Mouse (Mus musculus) spleen, embryonic (tissue): ENCODE results near the gene Zdhhc14.

Experiments used
- CTCF ChIA-PET: fragments of 350-600 bp; sonication (Branson Sonifier 250); formaldehyde crosslinking; loops from one replicate; lab custom pipeline; 2022; lab: Charles Lee

The Zdhhc14 gene

DNA sequence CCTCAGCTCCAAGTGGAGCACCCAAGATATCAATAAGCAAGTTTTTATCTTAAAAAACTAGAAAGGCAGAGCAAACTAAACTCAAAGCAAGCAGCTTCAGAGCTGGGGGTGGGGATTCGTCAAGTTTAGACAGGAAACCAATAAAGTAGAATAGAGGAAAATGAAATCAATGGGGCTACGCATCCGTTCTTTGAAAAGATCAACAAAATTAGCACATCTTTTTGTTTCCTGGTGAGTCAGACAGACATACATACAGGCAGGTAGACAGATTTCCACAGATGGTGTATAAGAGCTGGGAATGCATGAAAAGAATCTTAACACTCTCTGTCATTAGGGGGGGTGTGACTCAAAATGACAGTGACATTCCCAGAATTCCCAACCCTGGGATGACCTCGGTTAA is 159.2 kb downstream of the Zdhhc14 start:
- CTCF ChIA-PET, result interaction anchor here (0.6 kb wide), 2 partner anchors 114 to 159 kb away, joined by 3 read pairs; partner anchors contain the start of gene Zdhhc14

DNA sequence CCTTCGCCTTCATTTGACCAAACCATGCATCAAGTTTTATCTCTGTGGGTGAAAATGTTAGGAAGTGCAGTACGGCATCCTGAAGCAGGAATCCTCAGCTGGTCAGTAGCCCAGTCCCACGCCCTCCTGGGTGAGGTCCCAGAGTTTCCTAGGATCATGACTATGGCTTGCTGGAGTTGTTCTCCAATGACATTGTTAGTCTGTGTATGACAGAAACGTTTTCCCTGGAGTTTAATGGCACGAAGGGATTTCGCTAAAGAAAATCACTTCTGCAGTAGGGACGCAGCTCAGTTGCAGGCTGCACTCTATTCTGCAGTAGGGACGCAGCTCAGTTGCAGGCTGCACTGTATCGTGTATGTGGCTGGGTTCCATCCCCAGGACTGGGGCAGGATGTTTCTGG is 161.6 kb downstream of the Zdhhc14 start:
- CTCF ChIA-PET, result interaction anchor here (1.1 kb wide), 1 partner anchor 100 kb away, joined by 6 read pairs; no protein-coding TSS in a partner anchor

DNA sequence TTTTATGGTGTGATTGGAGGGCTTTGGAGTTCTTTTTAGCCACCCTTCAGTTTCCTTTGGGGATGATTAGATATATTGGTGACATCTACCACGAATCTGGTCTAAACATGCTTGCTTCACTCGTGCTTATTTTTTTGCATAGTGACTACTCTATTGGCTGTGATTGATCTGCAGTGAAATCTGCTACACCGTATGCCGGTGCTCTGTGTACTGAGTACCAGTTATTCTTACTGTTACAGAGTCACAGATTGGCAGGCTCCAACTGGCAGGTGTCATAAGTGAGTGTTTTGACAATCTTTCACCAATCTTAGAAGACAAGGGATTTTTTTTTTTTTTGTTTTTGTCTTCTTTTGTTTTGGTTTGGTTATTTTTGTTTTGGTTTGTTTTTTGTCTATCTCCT is 163.2 kb downstream of the Zdhhc14 start:
- CTCF ChIA-PET, result no interaction called here

DNA sequence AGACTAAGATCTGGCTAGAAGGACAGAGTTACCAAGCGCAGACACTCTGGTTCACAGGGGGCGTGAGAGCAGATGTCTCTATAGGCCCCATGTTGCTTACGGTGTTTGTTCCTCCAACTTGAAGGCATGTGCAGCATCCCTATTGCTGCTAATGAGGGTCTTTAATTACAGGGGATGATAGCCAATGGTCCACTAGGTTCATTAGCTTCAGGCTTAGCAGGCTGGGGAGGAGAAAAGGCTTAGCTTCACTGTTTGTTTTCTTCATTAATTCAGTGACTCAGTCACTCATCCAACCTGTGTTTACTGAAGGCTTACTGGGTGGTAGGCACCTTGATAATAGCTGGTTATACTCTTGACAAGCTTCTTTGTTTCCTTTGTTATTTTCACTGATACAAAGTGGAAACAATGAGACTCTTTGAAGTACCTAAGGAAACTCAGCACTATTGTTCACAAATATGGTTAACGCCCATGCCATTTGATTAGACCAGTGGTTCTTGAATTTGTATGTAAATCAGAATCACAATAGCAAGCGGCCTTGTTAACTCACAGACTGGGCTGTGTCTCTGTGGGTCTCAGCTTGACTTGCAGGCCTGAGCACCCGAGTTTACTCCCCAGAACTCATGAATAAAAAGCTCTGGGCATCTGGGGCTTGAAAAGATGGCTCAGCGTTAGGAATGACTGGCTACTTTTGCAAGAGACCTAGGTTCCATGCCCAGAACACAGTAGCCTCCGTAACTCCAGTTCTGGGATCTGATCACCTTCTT is 168.1 kb downstream of the Zdhhc14 start:
- CTCF ChIA-PET, result interaction anchor here (0.5 kb wide), 1 partner anchor 9 kb away, joined by 7 read pairs; no protein-coding TSS in a partner anchor

DNA sequence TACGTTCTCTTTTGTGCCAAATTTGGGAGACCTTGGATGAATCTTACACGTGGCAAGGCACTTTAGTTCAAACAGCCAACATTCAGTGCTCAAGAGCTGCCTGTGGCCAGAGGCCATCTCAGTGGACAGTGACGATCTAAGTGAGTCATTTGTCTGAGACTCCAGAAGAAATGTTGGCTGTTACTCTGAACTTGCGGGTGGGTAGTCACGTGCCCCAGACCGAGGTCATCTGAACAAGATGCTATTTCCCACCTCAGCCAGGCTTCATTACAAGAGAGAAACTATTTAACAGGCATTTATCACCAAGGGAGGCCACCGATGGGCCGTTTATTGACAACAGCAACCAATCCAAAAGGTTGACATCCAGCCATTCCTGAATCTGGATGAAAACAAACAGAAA is 174.3 kb downstream of the Zdhhc14 start:
- CTCF ChIA-PET, result no interaction called here

DNA sequence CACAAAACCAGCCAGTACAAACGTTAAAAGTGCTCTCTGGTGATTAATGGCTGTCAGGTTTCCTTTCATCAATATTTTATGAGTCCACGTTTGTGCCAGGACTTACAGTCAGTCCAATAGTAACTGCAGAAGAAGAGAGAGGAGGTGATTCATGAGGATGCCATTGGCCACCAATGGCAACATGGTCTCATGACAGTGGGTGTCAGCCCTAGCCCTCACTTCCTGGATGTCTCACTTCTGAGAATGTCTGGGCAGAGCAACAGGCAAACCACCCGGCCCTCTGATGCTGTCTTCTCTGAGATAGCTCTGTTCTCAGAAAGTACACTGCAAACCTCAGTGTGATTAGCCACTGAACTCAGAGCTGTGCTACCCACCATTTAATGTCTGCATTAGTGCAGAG is 176.1 kb downstream of the Zdhhc14 start:
- CTCF ChIA-PET, result no interaction called here

DNA sequence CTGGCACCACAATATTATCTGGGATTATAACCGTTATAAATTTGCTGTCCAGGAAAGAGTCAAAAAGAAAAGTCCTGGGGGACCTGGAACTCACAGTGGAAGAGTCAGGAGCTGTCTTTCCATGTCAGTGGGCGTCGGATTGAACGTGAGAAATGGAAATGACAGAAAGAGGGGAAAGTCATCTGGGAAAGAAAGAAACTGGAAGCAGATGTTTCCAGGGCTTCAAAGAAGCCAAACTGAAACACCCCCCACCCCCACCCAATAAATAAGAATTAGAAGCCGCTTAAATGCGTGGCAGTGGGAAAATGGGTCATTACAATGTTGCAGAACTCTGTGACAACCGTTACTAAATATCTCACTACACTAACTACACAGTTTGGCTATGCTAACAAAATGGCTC is 176.6 kb downstream of the Zdhhc14 start:
- CTCF ChIA-PET, result interaction anchor here (0.7 kb wide), 1 partner anchor 8 kb away, joined by 7 read pairs; no protein-coding TSS in a partner anchor

DNA sequence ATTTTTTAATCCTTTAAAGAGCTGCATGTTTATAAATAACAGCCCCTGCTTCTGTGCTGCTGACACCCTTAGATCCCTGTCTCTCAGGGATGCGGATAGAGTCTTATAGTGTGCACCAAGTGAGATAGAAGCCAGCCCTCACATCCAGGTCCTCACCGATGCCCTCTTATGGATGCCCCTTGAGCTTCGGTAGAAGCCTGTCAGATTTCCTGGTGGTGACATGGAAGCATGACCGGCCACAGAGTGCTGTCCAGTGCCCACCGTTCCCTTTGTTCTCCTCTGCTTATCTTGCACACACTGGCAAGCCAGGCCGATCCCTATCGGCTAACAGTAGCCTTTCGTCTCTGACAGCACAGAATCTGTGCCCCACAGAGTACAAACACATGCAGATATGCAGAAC is 183.6 kb downstream of the Zdhhc14 start:
- CTCF ChIA-PET, result no interaction called here

DNA sequence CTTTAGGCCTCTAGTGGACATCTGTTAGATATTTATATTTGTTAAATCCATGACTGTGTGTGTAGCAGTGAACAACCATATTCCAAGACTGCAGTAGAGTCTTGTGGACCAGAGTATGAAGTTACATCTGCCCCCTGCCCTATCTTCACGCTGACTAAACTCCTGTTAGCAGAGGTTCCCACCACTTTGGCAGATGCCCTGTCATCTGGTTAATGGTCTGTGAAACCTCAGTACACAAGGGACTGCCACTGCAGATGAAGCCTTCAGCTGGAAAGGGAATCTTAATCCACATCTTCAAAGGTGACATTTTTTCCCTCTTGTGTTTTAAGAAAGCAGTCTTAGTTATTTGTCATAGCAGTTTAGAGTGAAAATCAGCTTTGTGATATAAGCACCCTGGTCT is 187.0 kb downstream of the Zdhhc14 start:
- CTCF ChIA-PET, result no interaction called here

DNA sequence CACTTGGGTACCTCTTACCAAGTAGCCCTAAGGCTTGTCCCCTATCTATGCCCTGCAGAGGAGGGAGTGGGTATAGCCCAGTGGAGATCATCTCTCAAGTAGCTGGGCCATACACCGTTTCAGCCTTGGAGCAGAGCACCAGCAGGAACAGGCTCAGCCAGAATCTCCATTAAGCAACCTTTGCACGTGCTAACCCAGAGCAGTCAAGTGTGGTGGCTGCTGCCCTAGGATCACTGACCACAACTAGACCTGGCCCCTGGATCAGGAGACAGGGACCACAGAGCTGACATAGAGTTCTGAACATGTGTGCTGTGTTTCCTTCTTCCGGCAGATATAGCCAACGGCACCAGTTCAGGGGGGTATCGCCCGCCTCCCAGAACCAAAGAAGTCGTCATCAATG is 193.0 kb downstream of the Zdhhc14 start:
- CTCF ChIA-PET, result no interaction called here

DNA sequence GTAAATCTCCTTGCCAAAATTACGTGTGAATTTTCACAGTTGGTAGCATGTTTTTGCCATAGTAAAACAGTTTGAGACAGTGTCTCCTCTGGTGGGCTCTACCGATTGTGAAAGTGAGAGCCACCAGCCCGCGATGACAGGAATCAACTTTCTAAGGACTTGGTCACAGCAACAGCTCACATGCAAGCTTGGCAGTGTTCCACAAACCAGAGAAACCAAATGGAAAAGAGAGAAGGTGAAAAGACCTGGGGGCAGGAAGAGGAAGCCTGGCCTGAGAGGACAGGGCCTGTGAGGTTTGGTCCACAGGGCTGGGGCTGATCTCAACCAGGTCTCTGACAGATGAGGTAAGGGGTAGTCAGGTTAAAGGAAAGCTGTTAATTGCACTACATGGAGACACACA is 195.5 kb downstream of the Zdhhc14 start:
- CTCF ChIA-PET, result no interaction called here

DNA sequence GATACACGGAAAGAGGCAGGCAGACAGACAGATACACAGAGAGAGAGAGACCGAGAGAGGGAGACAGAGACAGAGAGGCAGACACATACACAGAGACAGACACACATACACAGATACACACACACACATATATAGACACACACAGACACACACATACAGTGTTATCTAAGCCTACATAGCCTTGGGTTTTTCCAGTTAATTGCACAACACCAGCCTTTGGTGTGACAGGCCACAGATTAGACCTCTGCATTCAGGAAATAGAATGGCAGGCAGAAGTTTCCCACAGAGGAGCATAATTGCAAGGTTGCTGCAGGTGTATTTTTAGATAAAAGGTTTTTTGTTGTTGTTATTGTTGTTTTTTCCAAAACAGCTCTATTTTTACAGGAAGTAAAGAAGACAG is 195.9 kb downstream of the Zdhhc14 start:
- CTCF ChIA-PET, result no interaction called here

DNA sequence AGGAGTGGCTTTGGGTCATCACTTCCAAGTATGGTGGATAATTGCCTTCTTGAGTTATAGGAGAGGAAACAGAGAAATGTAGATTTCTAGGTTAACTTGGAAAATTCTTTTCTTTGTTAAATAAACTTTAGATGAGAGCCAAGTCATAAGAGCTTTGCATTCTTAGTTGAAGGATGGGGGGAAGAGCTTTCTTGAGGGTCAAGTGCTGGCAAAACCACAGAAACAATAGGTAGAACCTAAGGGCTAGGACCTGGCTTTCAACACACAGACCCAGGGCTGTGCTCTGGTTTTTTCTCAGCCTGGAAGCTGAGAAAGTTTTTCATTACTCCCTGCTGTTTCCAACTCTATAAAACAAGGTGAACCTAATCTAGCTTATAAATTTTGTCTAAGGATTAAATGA is 196.3 kb downstream of the Zdhhc14 start:
- CTCF ChIA-PET, result no interaction called here

DNA sequence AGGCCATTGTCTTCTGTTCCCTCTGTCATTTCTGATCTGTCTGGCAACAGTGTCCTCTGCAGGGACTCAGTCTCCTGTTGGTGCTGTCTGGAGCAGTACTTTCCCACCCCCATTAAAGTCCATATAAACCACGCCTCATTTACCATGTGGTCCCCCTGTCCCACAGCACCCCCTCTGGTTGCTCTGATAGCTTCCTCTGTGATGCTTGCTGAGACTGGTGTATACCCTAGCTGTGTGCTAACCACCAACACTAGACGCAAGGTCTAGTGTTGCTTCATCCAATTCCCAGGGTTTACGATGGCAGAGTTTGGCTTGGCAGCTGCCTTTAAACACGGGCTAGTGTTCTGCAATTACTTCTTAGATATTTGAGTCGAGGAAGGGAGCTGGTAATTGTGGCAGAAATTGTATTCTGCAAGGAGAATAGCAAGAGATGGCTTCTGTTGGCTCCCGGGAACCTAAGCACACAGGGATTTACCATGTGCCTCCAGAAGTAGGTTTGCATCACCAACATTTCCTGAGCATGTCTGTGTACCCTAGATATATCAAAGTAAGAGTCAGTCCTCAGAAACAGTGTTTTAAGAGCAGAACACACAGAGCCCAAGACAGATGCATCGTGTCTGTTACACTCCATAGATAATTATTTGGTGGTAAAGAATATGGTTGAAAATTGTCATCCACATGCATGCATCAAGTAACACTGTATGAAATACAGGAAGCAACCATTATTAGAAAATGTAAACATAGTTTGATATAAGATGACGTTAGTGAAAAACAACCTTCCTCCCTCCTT is 198.6 kb downstream of the Zdhhc14 start:
- CTCF ChIA-PET, result no interaction called here

DNA sequence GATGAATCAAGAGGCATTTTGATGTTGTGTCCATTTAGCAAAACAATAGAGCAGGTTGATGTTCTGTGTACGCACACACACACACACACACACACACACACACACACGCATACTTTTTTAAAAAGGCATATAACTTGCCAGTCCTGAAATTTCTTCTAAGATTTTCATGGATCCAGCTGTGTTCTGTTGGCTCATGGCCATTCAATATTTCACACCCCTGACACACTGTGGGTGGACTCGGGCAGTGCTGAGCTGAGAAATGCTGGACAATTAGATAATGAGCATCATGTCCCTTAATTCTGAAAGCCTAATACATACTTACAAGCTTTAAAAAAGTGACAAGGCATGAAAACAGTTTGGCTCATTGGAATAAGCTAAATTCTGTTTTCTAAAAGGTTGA is 200.3 kb downstream of the Zdhhc14 start:
- CTCF ChIA-PET, result no interaction called here

DNA sequence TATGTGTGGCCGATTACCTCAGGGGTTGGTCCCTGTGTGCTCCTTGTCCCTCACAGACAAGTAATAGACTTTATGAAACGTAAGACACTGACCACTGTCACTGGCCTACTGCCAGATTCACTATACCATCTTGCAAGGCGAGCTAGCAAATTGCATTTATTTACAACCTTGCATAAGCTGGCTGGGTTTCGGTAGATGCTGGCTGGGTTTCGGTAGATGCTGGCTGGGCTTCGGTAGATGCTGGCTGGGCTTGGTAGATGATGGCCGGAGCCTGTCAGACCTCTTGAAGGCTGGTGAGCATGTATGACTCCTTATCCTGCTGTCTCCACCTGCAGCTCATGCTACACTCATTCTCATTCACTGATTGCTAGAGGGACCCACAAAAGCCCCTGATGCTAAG is 200.9 kb downstream of the Zdhhc14 start:
- CTCF ChIA-PET, result no interaction called here

DNA sequence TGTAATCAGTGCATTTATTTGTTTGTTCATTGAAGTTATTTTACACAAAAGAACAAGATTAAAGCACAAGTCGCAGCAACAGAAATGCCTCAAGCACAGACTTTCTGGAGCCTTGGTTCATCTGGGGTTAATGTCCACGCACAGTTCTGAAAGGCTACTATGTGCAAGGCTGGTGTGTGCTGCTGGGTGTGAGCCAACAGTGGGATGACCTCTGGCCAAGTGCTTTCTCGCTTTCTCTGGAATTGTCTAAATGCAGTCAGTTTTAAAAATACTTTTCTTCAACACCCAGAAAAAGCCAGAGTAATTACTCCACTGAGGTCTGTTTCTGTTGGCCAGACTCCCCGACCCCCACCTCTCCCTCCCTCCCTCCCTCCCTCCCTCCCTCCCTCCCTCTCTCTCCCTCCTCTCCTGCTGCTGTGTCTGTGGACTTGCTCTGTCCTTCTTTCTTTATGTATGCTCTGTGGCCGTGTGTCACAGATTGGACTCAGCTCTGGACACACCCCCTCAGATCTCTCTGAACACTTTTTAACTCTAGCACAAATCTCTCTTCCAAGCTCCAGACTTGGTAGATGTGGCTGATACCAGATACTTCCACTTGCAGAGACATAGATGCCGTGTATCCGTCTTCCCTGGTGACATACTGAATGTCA is 206.2 kb downstream of the Zdhhc14 start:
- CTCF ChIA-PET, result no interaction called here

DNA sequence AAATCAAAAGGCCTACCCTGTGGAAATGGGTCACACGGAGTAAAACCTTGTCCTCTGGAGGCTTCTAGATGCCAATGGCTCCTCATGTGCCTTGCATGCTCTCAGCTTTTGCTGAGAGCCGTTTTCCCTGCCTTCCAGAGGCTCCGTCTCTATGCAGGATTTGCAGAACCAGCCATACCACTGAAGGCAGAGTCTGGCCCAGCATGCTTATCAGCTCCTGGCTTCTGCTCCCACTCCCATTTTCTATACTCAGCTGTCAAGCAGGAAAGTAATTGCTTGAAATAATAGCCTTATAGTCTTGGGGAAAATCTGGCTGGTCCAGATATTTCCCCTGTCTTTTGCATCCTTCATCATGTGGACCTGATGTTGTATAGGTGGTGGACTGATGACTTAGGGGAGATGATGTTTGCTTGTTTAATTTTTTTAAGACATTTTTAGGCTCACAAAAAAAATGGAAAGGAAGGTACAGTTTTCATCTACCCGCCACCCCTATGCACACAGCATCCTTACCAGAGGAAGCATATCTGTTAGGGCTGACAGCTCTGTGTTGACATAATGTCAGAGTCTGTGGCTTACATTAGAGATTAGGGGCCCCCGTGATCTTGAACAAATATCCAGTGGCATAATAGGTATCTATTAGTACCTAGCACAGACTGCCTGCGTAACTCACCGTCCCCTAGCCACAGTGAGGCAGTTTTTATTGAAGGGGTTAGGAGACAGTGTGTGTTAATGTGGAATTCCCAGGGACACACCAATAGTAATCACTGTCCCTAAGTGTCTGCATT is 218.2 kb downstream of the Zdhhc14 start:
- CTCF ChIA-PET, result no interaction called here

DNA sequence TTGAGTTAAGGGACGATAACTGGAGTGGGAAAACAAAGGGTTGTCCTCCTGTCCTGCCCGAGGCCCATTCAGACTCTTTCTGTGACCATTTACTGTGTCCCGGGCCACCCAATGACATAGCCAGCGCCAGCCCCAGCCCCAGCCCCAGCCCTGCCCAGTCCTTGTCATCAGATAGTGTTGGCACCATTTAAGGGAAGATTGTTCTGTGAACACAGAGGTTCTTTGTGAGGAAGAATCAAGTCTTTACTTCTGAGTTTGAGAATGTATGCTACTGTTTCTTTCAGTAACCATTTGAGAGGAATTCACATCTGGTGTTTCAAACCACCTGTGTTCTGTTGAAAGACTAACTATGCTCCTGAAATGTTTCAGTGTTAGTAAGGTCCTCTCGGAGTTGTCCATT is 219.5 kb downstream of the Zdhhc14 start:
- CTCF ChIA-PET, result no interaction called here

DNA sequence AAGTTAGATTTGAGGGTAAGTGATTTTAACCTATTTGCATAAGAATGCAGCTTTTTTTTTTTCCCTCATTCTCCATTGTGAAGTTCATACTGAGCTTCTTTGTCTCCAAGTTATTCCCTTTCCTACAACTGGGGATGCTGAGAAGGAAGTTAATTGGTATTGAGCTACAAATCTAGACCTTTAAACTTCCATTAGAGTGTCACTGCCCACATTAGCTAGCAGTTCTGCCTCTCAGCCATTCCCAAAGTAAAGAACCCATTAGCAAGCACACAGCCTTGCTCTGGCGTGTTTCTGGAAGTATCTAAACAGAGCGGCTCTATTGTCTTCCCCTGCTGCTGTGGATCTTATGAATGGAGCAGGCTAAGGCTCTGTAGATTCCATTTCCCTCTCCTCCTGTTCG is 220.8 kb downstream of the Zdhhc14 start:
- CTCF ChIA-PET, result no interaction called here

DNA sequence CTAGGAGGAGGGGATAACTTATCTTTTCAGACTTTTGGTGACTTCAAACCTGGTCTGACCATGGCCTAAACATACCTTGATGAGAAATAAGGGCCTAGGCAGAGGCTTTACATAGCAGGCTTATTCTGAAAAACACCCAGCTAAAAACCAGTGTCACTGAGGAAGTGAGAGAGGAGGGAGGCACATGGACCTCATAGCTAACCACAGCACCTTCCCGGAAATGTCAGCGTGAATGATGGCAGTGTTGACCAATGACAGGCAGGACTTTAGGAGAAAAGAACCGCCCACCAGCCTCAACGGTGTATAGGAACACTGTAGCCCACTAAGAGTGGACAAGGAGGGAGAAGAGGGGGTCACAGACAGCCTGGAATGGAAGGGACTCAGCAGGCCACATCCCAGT is 224.6 kb downstream of the Zdhhc14 start:
- CTCF ChIA-PET, result no interaction called here
